Mouse (Mus musculus) subcutaneous adipose tissue, adult 2 months (tissue): ENCODE measurements around the gene Ttc16. TPM values are rescaled to one million over a fixed set of nuclear protein-coding genes. Genes with fewer than 3 reads are reported as not detected.

Source experiments
- polyA plus RNA-seq: library from polyadenylated mRNA; depleted of rRNA; stranded (reverse); fragments of >200 nt; gene quantifications from 2 replicates; pipeline ENCODE4 v1.2.3, GENCODE M21; 2012; ENCODE audit warnings: low replicate concordance; rRNA removed

Ttc16 gene
- 0.39 and 1.1 TPM in 2 replicates for polyA plus RNA-seq

DNA sequence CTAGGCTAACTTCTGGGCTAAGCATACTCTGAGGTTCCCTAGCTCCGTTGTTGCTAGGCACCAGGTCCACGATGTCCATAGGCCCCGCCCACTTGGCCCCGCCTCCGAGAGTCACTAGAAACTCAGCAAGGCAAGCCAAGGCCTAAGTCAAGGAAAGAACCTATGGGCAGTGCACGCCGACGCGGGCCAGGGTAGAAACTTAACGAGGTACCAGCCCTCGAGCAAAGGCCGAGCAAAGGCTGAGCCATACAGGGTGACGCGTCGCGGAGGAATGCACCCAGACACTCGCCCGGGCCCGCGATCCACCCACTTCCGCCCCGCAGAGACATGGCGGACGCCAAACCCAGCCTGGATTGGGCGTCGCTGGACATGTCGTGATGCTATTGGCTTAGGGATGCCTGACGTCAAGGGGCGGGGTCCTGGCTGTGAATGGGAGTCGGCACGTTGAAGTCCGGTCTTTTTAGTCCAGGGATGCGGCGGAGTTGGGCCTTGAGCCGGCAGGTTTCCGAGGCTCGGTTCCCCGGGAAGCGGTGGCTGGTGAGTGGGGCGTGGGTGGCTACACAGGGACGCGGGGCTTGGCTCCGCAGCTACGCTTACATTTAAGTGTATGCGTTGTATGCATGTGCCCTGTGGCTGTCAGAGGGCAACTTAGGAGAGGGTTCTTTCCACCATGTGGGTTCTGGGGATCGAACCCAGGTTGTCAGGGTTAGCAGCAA is at the start of gene Ttc16, which contains the start of gene Ptrh1:
Gene Ttc16 (minus strand): TSS at position 275 of the 716 bp plus-strand sequence.
Gene Ptrh1 (plus strand): TSS at position 428 of the 716 bp plus-strand sequence.

DNA sequence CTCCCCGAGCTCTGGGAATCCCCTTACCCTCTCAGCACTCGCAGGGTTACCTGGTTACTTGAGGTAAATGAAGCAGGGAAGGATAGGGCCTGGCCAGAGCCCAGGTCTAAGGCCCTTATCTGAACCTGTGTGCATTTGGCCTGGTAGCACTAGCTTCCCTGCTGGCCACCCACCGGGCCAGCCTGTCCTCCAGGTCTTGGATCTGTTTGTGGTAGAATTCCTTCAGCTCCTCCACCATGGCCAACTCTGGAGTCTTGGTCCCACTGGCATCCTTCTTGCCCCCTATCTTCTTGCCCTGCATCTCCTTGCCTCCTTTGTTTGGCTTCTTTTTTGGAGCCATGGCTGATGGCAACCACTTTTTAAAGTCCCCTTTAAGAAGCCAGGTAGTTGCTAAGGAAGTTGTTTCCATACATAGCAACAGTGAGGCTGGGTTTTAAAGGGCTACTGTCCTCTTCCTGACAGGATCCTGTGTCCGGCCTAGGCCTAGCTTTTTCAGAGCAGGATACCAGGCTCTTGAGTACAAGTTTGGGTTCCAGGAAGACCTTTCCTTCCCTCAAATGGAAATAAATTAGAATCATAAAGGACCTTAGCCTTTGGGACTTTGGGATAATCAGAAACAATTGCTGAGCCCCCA is 8.7 kb upstream of the Ttc16 start, which contains the start of gene Cfap157:
Gene Cfap157 (minus strand): TSS at position 381 of the 634 bp plus-strand sequence.

DNA sequence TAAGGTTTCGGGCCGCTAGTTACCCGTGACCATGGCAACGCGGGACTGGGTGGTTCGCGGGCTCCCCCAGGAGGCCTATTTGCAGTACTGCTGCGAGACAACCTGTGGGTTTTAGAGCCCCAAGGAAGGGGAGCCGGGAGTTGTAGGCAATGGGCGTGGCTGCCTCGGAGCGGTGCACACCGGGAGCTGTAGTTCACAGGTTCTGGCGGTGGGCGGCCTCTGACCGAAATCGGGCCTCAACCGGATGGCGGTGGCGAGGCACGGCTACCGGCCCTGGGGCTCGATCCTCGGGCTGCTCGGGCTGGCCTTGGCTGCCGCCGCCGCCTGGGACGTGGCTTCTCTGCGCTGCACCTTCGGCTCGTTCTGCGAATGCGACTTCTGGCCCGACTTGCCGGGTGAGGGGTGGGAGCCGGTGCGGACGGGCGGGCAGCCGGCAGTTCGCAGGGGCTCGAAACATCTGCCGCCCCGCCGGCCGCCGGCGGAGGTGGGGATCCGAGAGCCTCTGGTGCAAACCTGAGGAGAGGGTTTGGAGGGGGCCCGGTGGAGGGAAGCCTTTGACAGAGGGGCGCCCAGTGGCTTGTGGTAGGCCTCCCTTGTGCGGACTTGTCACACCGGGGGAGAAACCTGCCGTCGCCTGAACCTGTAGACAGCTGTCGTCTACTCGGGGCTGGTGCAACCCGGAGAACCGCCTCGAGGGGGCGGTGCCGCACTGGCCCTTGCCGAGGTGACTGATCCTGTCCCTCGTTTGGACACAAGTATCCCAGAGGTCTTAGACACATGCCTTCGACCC is 18.2 kb downstream of the Ttc16 start, which contains the start of gene Tor2a:
Gene Tor2a (plus strand): TSS at position 179 of the 790 bp plus-strand sequence.

DNA sequence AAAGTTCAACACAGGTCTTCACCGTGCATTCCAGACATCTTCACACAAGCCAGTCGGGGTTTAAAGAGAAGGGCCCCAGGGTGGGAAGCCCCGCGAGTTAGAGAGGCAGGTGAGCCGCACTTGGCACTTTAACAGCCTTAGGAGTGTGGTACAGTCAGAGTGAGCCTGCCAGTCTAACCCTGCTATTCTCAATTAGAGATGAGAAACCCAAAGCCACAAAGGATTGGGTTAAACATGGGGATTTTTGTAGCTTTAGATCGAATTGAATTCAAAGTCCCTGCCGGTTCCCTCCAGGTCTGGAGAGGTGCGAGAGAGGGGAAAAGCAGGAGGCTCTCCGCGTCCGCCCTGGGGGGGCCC is 34.5 kb downstream of the Ttc16 start, which contains the start of gene 6330409D20Rik:
Gene 6330409D20Rik (minus strand): TSS at position 101 of the 357 bp plus-strand sequence.

DNA sequence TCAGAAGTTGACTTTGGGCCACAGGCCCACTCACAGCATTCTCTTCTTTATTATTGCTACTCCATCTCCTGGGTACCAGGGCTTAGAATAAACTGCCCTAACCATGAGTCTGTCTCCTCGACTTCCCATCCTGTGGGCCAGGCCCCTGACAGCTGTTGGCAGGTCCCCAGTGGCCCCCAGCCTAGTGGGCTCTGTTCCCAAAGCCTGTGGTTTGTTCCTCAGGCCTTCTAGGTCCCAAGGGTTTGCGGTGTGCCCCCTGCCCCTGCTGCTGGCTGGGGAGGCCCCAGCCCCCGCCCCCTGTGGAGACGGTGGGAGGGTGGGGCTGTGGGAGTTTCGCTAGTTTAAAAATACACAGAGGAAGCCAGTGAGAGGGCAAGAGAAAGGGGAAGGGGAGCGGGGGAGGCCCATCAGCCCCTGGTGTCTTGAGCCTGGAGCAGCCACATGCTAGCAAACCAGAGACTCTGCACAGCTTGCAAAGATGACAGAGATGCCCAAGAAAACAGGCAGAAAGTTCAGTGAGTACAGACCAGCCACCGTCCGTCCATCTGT is 54.7 kb downstream of the Ttc16 start, which contains the start of gene Sh2d3c:
Gene Sh2d3c (plus strand): TSS at position 375 of the 549 bp plus-strand sequence.

DNA sequence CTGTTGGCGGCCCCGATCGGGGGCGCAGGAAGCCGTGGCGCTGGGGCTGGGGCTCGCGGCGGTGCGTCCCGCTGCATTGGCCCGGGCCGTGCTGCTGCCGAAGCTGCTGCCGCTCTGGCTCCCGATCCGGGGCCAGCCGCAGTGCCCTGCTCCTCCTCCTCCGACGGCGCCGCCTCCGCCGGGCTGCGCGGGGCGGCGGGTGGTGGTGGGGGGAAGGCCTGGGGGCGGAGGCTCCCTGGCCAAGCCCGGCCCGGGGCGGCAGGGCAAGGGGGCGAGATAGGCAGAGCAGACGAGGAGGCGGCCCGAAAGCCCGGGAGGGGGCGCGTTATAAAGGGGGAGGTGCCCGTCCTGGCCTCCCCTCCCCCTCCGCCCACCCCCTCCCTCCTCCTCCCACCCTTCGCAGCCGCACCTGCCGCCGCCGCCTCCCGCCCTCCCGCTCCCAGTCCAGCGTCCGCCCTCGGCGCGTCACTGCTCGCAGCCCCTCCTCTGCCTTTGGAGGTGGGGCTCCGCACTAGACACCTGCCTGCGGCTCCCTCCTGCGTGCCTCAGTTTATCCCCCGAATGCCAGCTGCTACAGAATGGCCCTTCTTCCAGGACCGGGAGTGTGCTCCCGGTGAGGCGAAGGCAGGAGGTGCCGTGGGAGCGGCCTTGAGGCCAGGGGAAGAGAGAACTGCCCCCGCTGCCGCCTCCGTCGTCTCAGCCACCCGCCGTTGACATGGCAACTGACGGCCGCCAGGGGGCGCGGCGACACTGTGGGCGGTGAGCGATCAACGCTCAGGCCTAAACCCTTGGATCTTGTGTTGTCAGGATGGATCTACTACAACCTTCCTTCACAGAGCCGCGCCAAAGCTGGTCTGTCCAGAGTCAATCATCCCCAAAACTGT is 62.3 kb downstream of the Ttc16 start, which contains the start of gene Cdk9:
Gene Cdk9 (minus strand): TSS at position 143 of the 884 bp plus-strand sequence.

Other genes with a start within 250 kb of the Ttc16 start
- 12.0 and 27.3 TPM in 2 replicates for gene Fam102a, start 240.3 kb downstream of the Ttc16 start, polyA plus RNA-seq
- gene Dpm2, start 204.8 kb downstream of the Ttc16 start, polyA plus RNA-seq, result 162 and 185 TPM in 2 replicates
- not detected in 2 replicates for gene Pip5kl1, start 200.8 kb downstream of the Ttc16 start, polyA plus RNA-seq
- gene 9430097D07Rik, start 199.9 kb downstream of the Ttc16 start, polyA plus RNA-seq, result not detected in 2 replicates
- gene St6galnac4, start 188.5 kb downstream of the Ttc16 start, polyA plus RNA-seq, result 22.6 and 43.4 TPM in 2 replicates
- gene St6galnac6, start 175.9 kb downstream of the Ttc16 start, polyA plus RNA-seq, result 50.7 and 103 TPM in 2 replicates
- 30.5 and 36.0 TPM in 2 replicates for gene Ak1, start 153.9 kb downstream of the Ttc16 start, polyA plus RNA-seq
- 204 and 298 TPM in 2 replicates for gene Eng, start 129.0 kb downstream of the Ttc16 start, polyA plus RNA-seq
- gene Fpgs, start 71.5 kb downstream of the Ttc16 start, polyA plus RNA-seq, result 28.4 and 91.8 TPM in 2 replicates
- gene Cdk9, start 62.6 kb downstream of the Ttc16 start, polyA plus RNA-seq, result 130 and 164 TPM in 2 replicates
- 43.4 and 100 TPM in 2 replicates for gene Sh2d3c, start 54.6 kb downstream of the Ttc16 start, polyA plus RNA-seq
- gene 6330409D20Rik, start 34.6 kb downstream of the Ttc16 start, polyA plus RNA-seq, result 0.17 TPM in 1 of 2 replicates, not detected in the other
- 56.9 and 93.4 TPM in 2 replicates for gene Tor2a, start 18.4 kb downstream of the Ttc16 start, polyA plus RNA-seq
- 8.3 and 13.3 TPM in 2 replicates for gene Ptrh1, start 153 bp upstream of the Ttc16 start, polyA plus RNA-seq
- 0.06 and 0.13 TPM in 2 replicates for gene Cfap157, start 8.8 kb upstream of the Ttc16 start, polyA plus RNA-seq
- gene Stxbp1, start 71.6 kb upstream of the Ttc16 start, polyA plus RNA-seq, result 14.4 and 22.7 TPM in 2 replicates
- gene Fam129b, start 100.5 kb upstream of the Ttc16 start, polyA plus RNA-seq, result 43.7 and 52.3 TPM in 2 replicates
- gene Rpl12, start 185.9 kb upstream of the Ttc16 start, polyA plus RNA-seq, result 143 and 515 TPM in 2 replicates
- 21.7 and 22.8 TPM in 2 replicates for gene Lrsam1, start 186.0 kb upstream of the Ttc16 start, polyA plus RNA-seq
- gene Slc2a8, start 206.4 kb upstream of the Ttc16 start, polyA plus RNA-seq, result 63.8 and 76.1 TPM in 2 replicates